Mouse (Mus musculus): Measurements from ENCODE around the gene Lmtk2.

DNA sequence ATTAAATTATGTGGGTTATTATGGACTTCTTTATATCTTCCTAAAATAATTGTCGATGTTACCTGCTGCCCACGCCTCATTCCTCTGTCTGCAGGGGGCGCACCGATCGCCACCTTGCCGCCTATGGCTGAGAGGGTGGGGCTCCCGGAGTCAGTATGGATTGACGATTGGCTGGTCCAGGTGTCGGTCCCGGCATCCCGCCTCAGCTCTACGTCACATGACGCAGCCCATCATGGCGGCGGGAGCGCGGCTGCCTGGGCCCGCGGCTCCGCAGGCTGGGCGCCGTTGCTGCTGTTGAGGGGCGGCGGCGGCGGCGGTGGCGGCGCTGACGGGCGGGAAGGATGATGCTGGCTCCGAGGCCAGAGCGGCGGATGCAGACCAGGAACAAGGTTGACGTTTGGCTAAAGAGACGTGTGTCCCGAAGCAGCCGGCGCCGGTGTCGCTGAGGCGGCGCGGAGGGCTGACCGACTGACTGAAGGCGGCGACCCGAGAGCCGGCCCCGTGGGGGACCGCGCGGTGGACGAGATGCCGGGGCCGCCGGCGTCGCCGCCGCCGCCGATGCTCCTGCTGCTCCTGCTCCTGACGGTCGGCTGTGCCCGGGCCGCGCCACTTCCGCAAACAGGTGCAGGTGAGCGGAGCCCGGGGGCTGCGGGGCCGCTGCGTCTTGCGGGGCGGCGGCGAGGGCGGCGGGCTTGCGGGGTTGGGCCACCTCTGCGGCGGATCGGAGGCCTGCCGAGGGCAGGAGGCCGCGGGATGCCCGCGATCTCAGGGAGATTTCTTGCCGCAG is at the start of gene Lmtk2:
- TF ChIP-seq NRF1 (IDR thresholded peaks at IDR 0.05; ENCODE audit: insufficient read depth, low read depth, low read length, poor library complexity, severe bottlenecking), result 0 out of 2 replicates have a peak, but pooled peaks have one; percentile 24
- no peak for TF ChIP-seq POLR2AphosphoS5 (IDR thresholded peaks at IDR 0.05; ENCODE audit: borderline replicate concordance, low read depth, low read length)
